Mouse (Mus musculus) 3T3-L1 (cell line): ENCODE data around the gene Gnai2.
"Not testable (repeated sequence)": the region's sequence is repeated elsewhere in the genome, so short reads cannot be mapped to it uniquely, and the experiment has no call there.

Experiments
- DNase-seq: peaks from one replicate; pipeline ENCODE4 v3.0.0-alpha.2; 2015; ENCODE audit warnings: low read depth, low spot score

The Gnai2 gene

DNA sequence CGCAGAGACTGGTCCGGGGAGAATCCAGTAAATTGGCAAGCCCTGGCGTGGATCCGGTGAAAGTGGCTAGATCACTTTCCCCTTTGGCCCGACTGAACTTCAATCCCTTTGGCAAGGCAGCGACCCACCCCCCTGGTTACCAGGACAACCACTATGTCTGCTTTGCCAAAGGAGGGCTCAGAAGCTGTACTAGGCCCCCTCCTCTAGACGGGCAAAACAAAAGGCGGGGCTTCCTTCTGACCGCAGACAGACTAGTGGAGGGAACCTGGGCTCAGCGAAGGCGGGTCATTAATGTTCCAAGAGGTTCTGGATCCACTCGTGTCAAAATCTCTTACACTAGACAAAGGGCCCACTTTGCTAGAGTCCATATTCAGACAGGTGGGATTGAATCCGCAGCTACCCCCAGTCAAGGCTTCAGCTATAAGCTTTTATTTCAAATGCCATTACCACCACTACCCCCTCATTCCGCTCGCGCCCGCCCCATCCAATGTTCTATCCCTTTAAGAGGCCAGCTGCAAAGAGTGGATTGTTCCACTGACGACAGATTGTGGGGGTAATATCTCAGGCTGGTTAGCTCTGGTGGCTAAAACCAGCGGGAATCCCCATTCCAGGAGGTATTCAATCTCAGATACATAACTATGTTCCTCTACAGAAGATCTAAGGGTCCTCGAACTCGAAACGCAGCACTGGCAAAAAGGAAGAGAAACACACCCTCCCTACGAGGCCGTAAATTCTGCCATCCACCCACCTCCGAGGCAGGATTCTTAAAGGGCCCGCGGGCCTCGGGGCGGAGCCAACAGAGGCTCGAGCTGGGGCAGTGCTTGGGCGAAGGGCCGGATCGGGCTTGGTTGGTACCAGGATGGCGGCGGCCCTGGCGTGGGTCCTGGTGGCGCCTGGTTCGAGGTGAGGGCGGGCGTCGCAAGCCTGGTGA lies 66.6 kb downstream of the Gnai2 start:
- peak; percentile 86 for DNase-seq

- DNase-seq, result no peak
Measured at GRCm38 (mm10) chr9:107567702-107568319, 67.4 kb downstream of the Gnai2 start, which contains the start of gene Hyal2. Gene Hyal2, plus strand, starts transcription at chr9:107567945.

GRCm38 (mm10) chr9:107566855-107567254 lies 68.3 kb downstream of the Gnai2 start:
- DNase-seq, result no peak

DNA sequence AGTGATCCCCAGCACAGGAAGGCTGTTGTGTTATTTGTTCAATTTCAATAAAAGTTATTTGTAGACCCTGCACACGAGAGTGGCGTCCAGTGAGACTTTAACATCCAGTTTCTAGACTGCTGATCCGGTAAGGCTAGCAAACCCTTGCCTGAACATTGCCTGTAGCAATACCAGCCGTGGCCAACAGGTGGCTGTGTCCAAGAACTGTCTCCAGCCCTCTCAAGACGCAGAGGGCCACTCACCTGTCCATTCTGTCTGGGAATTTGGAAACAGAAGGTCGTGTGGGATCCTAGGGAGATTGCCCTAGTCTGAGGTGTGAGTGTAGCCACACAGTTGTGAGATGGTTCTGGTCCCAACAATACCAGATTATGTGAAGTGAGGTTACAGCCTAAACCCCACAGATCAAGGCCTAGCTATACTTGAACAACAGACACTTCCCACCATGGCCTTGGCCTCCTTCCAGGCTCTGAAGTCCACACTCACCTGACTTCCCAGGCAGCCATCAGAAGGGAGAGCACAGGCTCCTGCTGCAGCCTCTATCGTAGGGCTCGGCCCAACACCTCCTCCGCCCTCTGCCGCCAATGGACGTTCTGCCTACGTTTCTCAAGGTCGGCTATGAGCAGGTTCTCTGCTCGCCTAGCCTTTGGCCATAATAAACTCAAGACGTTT lies 69.0 kb downstream of the Gnai2 start:
- peak; percentile 83 for DNase-seq

GRCm38 (mm10) chr9:107565556-107565955 lies 69.6 kb downstream of the Gnai2 start:
- DNase-seq, result not testable (repeated sequence)
